Mouse (Mus musculus) ES-E14 (cell line): Measurements from ENCODE around the gene Atg9b. TPM values are rescaled to one million over a fixed set of nuclear protein-coding genes. Genes with fewer than 3 reads are reported as not detected.

Experiments
- DNase-seq: peaks from one replicate; pipeline ENCODE4 v3.0.0-alpha.2; 2013; ENCODE audit warnings: low read depth, low spot score
- H3K27ac ChIP-seq: 2 replicates; pipeline ENCODE4 v1.5.1; 2012; ENCODE audit warnings: low read depth, mild to moderate bottlenecking, low read length, moderate library complexity, mixed read lengths; ENCODE audit not compliant: poor library complexity, insufficient read depth, severe bottlenecking
- H3K36me3 ChIP-seq: 2 replicates; pipeline ENCODE4 v1.6.1; 2012; ENCODE audit warnings: mild to moderate bottlenecking, low read length, moderate library complexity, mixed read lengths; ENCODE audit not compliant: control insufficient read depth, poor library complexity, insufficient read depth, severe bottlenecking
- H3K4me1 ChIP-seq, 2 experiments: fragments of 150-350 bp in 1 of 2; sonication (generic) in 1 of 2; 2 replicates each; pipeline ENCODE4 v1.6.1; 2012; ENCODE audit warnings: low read length in 2 of 2, mild to moderate bottlenecking in 1 of 2, mixed read lengths in 1 of 2; ENCODE audit not compliant: control insufficient read depth in 2 of 2, insufficient read depth in 2 of 2, poor library complexity in 1 of 2
- H3K4me3 ChIP-seq, 2 experiments: fragments of 150-350 bp in 1 of 2; sonication (generic) in 1 of 2; 2 replicates each; pipeline ENCODE4 v1.5.1; 2012; ENCODE audit warnings: low read length in 2 of 2, low read depth in 1 of 2, mild to moderate bottlenecking in 1 of 2, mixed read lengths in 1 of 2; ENCODE audit not compliant: insufficient read depth in 1 of 2, poor library complexity in 1 of 2, severe bottlenecking in 1 of 2
- H3K9ac ChIP-seq: 2 replicates; pipeline ENCODE4 v1.6.1; 2012; ENCODE audit warnings: low read depth, mild to moderate bottlenecking, low read length, mixed read lengths; ENCODE audit not compliant: poor library complexity, insufficient read depth, severe bottlenecking
- H3K9me3 ChIP-seq: fragments of 150-350 bp; sonication (generic); 2 replicates; pipeline ENCODE4 v1.6.1; 2012; ENCODE audit warnings: low read depth, mild to moderate bottlenecking, low read length; ENCODE audit not compliant: control insufficient read depth, insufficient read depth
- CHD2 ChIP-seq: IDR thresholded peaks from 2 replicates; pipeline ENCODE4 v1.6.1; 2014; ENCODE audit warnings: mild to moderate bottlenecking, low read depth, low read length, inconsistent platforms
- HCFC1 ChIP-seq: IDR thresholded peaks from 2 replicates; pipeline ENCODE4 v1.6.1; 2012; ENCODE audit warnings: low read length, inconsistent platforms, borderline replicate concordance; ENCODE audit not compliant: insufficient read depth
- MAFK ChIP-seq: IDR thresholded peaks from 2 replicates; pipeline ENCODE4 v1.6.1; 2014; ENCODE audit warnings: mild to moderate bottlenecking, low read depth, low read length, inconsistent platforms; ENCODE audit not compliant: insufficient read depth
- ZC3H11A ChIP-seq: IDR thresholded peaks from 2 replicates; pipeline ENCODE4 v1.6.1; 2012; ENCODE audit warnings: low read depth, mild to moderate bottlenecking, inconsistent platforms, low read length, borderline replicate concordance
- ZNF384 ChIP-seq: IDR thresholded peaks from 2 replicates; pipeline ENCODE4 v1.6.1; 2012; ENCODE audit warnings: low read depth, low read length, inconsistent platforms
- in situ Hi-C, 2 experiments: fragments of 600-800 bp; cut with MboI; formaldehyde crosslinking; loops; one replicate each; pipeline ENCODE4 v1.15.1; 2025; ENCODE audit warnings: low sequenced_read_pairs in 2 of 2, inconsistent platforms in 1 of 2; ENCODE audit not compliant: unreplicated experiment in 2 of 2
- total RNA-seq: library from RNA; depleted of rRNA; stranded (reverse); fragments of 300-350 nt; gene quantifications from 2 replicates; pipeline ENCODE4 v1.2.3, GENCODE M21; 2012

Gene Atg9b
- total RNA-seq, 1 experiment, result 3.7 TPM

DNA sequence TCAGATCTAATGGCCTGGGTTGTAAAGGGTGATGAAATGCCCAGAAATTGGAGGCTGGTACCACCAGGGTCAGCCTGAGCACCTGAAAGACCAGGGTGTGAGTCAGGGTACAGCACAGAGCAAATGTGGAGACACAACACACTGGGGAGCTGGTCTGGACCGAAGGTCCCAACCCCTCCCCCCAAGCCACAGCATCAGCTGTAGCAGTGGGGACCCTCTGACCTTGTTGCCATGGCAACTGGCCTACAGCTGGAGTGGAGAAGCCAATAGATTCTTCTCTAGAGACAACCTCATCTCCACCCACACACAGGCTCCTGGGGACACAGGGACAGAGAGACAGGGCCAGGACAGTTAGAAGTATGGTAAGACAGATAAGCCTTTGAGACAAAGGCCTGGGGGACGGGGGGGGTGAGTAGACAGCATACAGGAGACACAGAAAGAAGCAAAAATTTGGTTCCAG, 47.9 kb downstream of the Atg9b start:
- no peak for DNase-seq
- Histone ChIP-seq H3K4me1 (peaks cover 2 to 20% of the 10 kb centered on the region in 2 experiments; a peak in 3 of 4 replicates), H3K27ac (no peak overlapping the region), H3K36me3 (no peaks in the 10 kb centered on the region), H3K9ac (no peak overlapping the region), H3K9me3 (no peaks in the 10 kb centered on the region), H3K4me3 (no peak overlapping the region)
- in situ Hi-C loops, result no loop called here
- no peak for TF ChIP-seq ZC3H11A
- TF ChIP-seq HCFC1, result no peak
- no peak for TF ChIP-seq ZNF384
- no peak for TF ChIP-seq MAFK
- no peak for TF ChIP-seq CHD2

DNA sequence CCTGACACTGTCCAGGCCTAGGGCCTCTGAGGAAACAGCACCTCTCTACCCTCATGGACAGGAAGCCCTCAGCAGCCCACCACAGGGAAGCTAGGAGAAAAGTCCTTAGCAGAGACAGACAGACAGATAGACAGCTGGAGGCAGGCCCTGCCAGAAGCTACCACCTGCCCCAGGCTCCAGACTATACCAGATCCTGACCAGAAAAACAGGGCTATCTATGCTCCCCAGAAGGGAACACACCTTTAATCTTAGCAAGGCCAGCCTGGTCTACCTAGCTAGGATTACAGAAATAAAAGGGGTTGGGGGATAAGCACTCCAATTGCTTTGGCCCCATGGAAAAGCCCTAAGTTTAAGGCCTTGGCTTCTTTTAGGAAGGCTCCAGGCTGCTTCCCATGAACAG, 48.6 kb downstream of the Atg9b start:
- no peak for DNase-seq
- Histone ChIP-seq H3K9me3 (no peaks in the 10 kb centered on the region), H3K9ac (no peak overlapping the region), H3K27ac (no peak overlapping the region), H3K4me3 (no peak overlapping the region), H3K4me1 (peaks cover 0 to 16% of the 10 kb centered on the region in 2 experiments; a peak in 2 of 4 replicates), H3K36me3 (no peaks in the 10 kb centered on the region)
- TF ChIP-seq MAFK, result no peak
- no peak for TF ChIP-seq ZC3H11A
- TF ChIP-seq HCFC1, result no peak
- no peak for TF ChIP-seq CHD2
- TF ChIP-seq ZNF384, result no peak
- in situ Hi-C loops, result no loop called here

DNA sequence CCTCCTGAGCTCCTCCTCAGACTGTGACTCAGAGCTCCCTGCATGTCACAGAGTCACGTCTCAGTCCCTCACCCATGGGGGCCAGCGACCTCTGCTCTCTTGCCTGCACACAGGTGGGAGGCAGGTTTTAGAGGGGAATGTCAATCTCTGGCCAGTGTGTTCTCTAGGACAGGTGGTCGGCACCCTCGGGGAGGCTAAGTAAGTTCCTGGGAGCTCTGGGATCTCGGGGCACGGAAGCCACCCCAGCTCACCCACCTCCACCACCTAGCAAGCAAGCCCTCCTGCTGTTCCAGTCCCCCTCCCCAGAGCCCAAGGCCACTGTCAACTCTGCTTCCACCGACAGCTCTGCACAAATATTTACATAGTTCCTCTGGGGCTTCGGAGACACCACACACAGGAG, 49.0 kb downstream of the Atg9b start:
- TF ChIP-seq CHD2 (no peak), HCFC1 (no peak), MAFK (no peak), ZNF384 (no peak), ZC3H11A (no peak)
- no peaks in the 10 kb centered on the region for H3K9me3 ChIP-seq
- in situ Hi-C loops, result no loop called here
- peaks cover 0 to 16% of the 10 kb centered on the region in 2 experiments; a peak in 2 of 4 replicates for H3K4me1 ChIP-seq
- H3K36me3 ChIP-seq, result no peaks in the 10 kb centered on the region
- no peak overlapping the region for H3K4me3 ChIP-seq
- H3K27ac ChIP-seq, result no peak overlapping the region
- H3K9ac ChIP-seq, result no peak overlapping the region
- no peak for DNase-seq

DNA sequence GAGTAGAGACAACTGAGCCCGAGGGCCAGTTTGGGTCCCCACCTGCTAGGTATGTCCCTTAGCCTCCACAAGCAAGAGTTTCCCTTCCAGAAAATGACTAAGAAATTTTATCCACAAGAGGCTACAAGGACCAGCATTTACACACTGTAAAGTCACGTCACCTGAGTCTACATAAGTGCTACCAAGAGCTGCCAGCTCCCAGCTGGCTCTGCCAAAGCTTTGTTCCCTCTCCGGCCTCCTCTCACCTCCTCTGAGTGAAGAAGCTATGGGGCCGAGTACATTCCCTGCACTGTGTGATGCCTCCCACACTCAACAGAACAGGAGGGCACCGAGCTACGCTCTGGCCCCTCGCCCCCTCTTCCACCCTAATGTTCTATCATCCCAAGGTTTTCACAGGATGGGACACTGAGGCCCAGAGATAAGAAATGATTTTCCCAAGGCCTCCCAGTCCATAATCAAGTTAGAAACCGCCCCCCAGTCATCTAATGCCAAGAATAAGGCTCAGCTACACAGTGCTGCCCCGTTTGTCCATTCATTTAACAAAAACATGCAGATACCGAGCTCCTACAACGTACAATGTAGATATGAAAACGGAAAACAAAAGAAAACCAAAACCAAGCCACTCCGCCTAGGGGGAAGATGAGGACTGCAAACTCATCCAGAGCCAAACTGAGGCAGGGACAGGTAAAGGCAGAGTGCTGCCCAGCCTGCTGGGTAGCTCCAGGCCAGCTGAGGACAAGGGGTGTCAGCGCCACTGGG, 49.6 kb downstream of the Atg9b start:
- Histone ChIP-seq H3K9ac (no peak overlapping the region), H3K36me3 (no peaks in the 10 kb centered on the region), H3K27ac (no peak overlapping the region), H3K9me3 (no peaks in the 10 kb centered on the region), H3K4me1 (peaks cover 0 to 12% of the 10 kb centered on the region in 2 experiments; a peak in 2 of 4 replicates), H3K4me3 (no peak overlapping the region)
- TF ChIP-seq CHD2 (no peak), MAFK (no peak), ZNF384 (no peak), ZC3H11A (no peak), HCFC1 (no peak)
- in situ Hi-C loops, result no loop called here
- DNase-seq, result no peak
